Mouse (Mus musculus) gastrocnemius, adult 8-10 months (tissue): ENCODE measurements around the gene Reln. TPM values are rescaled to one million over a fixed set of nuclear protein-coding genes. Genes with fewer than 3 reads are reported as not detected.

ENCODE experiments used
- DNase-seq, 2 experiments: peaks; one replicate each; pipeline ENCODE4 v3.0.0; 2022; ENCODE audit warnings: low spot score in 2 of 2
- total RNA-seq, 4 experiments: library from RNA; stranded (reverse); gene quantifications; 2 replicates each; pipeline ENCODE4 v1.2.4; 2022

Reln gene
- total RNA-seq, 4 experiments from 2014 or later = 1.3 to 4.9 (median 2.4) TPM

DNA sequence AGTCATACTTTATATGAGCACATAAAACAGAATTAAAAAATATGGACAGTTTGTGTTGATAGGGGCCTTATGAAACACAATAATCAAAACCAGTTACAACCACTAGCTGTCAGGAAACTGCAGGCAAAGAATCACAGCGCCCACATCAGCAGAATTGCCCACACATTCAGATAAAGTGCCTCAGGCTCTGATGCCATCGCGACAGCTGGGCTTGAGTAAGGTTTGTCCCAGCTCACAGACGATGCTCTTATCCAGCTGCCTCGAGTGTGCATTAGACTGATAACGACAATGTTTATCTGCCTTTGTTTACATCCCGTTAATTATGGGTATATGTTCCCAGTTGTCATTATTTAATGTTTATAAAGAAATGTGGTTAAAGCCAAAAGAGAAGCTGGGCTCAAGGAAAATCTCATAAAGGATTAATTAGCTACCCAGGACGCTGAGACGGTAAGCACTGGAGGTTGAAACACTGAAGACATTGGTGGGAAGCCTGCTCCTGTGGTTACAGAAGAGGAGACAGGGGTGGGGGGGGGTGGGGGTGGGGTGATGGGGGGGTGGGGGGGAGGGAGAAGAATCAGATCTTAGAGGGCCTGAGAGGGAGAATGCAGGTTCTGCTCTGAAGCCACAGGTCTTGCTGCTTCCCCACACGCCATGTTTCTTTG, 492.7 kb downstream of the Reln start:
- no peak for DNase-seq

DNA sequence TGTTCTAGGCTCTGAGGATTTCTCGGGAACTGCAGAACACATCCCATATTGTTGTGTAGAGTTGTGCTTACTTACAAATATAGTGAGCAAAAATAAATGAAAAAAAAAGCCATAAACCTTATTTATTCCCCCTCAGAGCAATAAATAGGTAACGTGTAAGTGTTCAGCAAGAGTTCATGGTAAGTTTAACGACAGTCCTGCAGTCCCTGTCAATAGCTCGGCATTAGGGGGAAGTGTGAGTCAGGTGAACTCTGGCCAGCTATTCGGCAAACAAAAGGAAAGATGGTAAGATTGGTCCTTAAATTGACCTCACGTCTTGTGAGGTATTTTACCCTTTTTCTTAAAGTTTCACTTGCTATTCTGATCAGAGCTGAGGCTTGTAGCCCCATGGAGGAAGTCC, 497.1 kb downstream of the Reln start:
- no peak for DNase-seq

DNA sequence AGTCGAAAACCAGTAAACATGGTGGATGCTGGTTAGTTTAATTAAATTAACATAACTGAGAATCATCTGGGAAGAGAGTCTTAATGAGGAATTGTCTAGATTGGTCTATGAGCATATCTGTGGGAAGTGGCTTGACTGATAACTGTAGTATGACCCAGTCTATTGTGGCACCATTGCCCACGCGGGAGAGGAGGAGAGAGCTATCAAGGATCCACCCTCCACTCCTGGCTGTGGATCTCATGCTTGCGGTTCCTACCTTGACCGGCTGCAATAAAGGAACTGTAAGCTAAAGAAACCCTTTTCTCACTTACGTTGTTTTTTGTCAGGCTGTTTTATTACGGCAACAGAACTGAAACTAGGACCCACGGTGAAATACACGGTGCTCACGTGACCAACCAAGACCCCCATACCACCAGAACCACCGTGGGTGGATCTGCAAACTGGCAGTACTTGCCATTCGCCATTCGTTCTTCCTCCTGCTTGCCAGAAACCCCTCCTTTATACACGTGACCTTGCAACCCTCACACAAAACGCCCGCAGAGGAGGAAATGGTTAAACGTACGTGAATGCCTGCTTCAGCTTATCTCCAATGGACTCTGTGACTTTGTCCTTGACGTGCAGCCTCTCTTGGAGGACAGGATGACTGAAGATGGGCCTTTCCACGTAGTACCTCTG, 497.7 kb downstream of the Reln start:
- no peak for DNase-seq

DNA sequence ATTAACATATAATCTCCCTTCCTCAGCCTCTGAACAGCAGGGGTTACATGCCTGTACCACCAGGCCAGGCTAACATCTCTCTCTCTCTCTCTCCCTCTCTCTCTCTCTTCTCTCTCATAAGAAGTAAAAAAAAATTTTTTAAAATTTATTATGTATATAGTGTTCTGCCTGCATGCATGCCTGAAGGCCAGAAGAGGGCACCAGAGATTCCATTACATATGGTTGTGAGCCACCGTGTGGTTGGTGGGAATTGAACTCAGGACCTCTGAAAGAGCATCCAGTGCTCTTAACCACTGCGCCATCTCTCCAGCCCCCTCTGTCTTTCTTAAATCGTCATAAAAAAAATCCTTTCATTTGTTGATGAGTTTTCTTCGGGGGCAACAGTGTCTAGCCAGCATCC, 499.8 kb downstream of the Reln start:
- no peak for DNase-seq

Other genes with a start within 250 kb of the Reln start
- gene Orc5, start 205.7 kb upstream of the Reln start, total RNA-seq = 1 to 10 TPM; 6.1 to 9.1 (median 8.5) TPM